Comparison of ENCODE assay signal across 23 mouse cellular contexts in the genomic region with DNA sequence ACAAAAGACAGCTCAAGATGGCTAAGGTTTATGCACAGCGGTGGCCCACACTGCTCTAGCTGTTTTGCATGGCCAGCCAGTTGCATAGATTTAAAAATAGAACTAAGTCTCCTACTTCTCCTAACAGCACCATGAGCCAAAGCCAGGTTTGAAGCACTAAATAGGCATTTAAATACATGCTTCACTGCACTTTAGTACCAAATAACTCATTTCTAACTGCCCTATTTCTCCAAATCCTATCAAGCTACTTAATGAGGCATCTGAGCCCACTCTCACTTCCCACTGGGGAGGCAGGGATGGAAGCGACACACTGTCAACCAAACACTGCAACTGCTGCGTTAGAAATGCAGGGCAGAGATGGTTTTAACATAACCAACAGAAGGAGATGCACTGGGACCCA. TPM values are rescaled to one million over a fixed set of nuclear protein-coding genes. Genes with fewer than 3 reads are reported as not detected.
DNase-seq lines count a peak whose midpoint lies in the region; ATAC-seq and TF ChIP-seq lines count a peak whose summit lies in the region.
"Had no signal": no experiment of that assay in that cellular context is flagged by ENCODE, and none has a peak within 500 bp of the region (broad histone marks: within the 10 kb centered on the region; RNA-seq: fewer than 3 reads in every experiment).

No protein-coding gene starts in this region.

- no peak overlapping the region for H3K9ac ChIP-seq in kidney, postnatal 0 days (ENCODE audit: low read depth, low read length)
- no peak overlapping the region for H3K9ac ChIP-seq in hindbrain, embryonic 16.5 days (ENCODE audit: low read depth, low read length)
- H3K9ac ChIP-seq: embryonic facial prominence, embryonic 12.5 days; heart, embryonic 15.5 days; liver, embryonic 13.5 days had no signal

- H3K4me2 ChIP-seq in kidney, postnatal 0 days (ENCODE audit: low read length): no peak overlapping the region
- H3K4me2 ChIP-seq in hindbrain, embryonic 16.5 days (ENCODE audit: low read length): no peak overlapping the region
- H3K4me2 ChIP-seq: embryonic facial prominence, embryonic 12.5 days; heart, embryonic 15.5 days; liver, embryonic 13.5 days had no signal

- H3K9me3 ChIP-seq in kidney, postnatal 0 days (replicated peaks; ENCODE audit: low read length): no peaks in the 10 kb centered on the region
- H3K9me3 ChIP-seq in hindbrain, embryonic 16.5 days (ENCODE audit: control insufficient read depth, low read length): no peaks in the 10 kb centered on the region
- H3K9me3 ChIP-seq: embryonic facial prominence, embryonic 12.5 days; heart, embryonic 15.5 days; liver, embryonic 13.5 days; megakaryocyte, embryonic 14.5 days had no signal

- 44% methylated on average over 3 of the region's 3 CpGs for WGBS in kidney, postnatal 0 days
- WGBS in hindbrain, embryonic 16.5 days: 38% methylated on average over 3 of the region's 3 CpGs

- H3K36me3 ChIP-seq in kidney, postnatal 0 days (ENCODE audit: insufficient read depth, low read length): no peaks in the 10 kb centered on the region
- H3K36me3 ChIP-seq in hindbrain, embryonic 16.5 days (ENCODE audit: control insufficient read depth, insufficient read depth, low read length): no peaks in the 10 kb centered on the region
- H3K36me3 ChIP-seq: embryonic facial prominence, embryonic 12.5 days; heart, embryonic 15.5 days; liver, embryonic 13.5 days had no signal

- peak; percentile 60 for ATAC-seq in kidney, postnatal 0 days (replicated peaks; ENCODE audit: low FRiP score, low read depth)
- peak; percentile 34; the same call in 1 of the 2 replicates for ATAC-seq in hindbrain, embryonic 16.5 days
- ATAC-seq: lung, postnatal 0 days had no signal

- H3K27ac ChIP-seq in kidney, postnatal 0 days: no peak overlapping the region
- H3K27ac ChIP-seq in hindbrain, embryonic 16.5 days (ENCODE audit: low read depth, low read length): no peak overlapping the region
- H3K27ac ChIP-seq in layer of hippocampus, adult 2 months: no peak overlapping the region
- H3K27ac ChIP-seq: embryonic facial prominence, embryonic 12.5 days; heart, embryonic 15.5 days; liver, embryonic 13.5 days had no signal

- no peaks in the 10 kb centered on the region for H3K27me3 ChIP-seq in kidney, postnatal 0 days (ENCODE audit: insufficient read depth, low read length)
- H3K27me3 ChIP-seq in hindbrain, embryonic 16.5 days (replicated peaks; ENCODE audit: control insufficient read depth, insufficient read depth, low read length): no peaks in the 10 kb centered on the region
- H3K27me3 ChIP-seq: embryonic facial prominence, embryonic 12.5 days; heart, embryonic 15.5 days; liver, embryonic 13.5 days had no signal

- H3K4me3 ChIP-seq in kidney, postnatal 0 days (replicated peaks; ENCODE audit: low read depth, low read length): no peak overlapping the region
- H3K4me3 ChIP-seq in hindbrain, embryonic 16.5 days (ENCODE audit: low read length): no peak overlapping the region
- H3K4me3 ChIP-seq in layer of hippocampus, adult 2 months: no peak overlapping the region
- H3K4me3 ChIP-seq: embryonic facial prominence, embryonic 12.5 days; heart, embryonic 15.5 days; liver, embryonic 13.5 days; megakaryocyte, embryonic 14.5 days; myocyte had no signal

- H3K4me1 ChIP-seq in kidney, postnatal 0 days (replicated peaks; ENCODE audit: insufficient read depth, low read length): no peaks in the 10 kb centered on the region
- no peaks in the 10 kb centered on the region for H3K4me1 ChIP-seq in hindbrain, embryonic 16.5 days (ENCODE audit: control insufficient read depth, insufficient read depth, low read depth, low read length)
- H3K4me1 ChIP-seq: liver, embryonic 13.5 days had no signal

- no peak for TF ChIP-seq CTCF in kidney, postnatal 0 days (IDR thresholded peaks at IDR 0.05; ENCODE audit: low read depth)
- no peak for TF ChIP-seq CTCF in layer of hippocampus, adult 2 months (conservative IDR thresholded peaks at IDR 0.05)

- DNase-seq in heart, adult 11 months: peak; percentile 45
- no peak for DNase-seq in heart, adult 18-20 months
- peak; percentile 77 for DNase-seq in kidney, postnatal 0 days (ENCODE audit: low spot score)
- no peak for DNase-seq in kidney, adult 18-20 months
- peak; percentile 13 for DNase-seq in retina, embryonic 14.5 days (ENCODE audit: low spot score)
- DNase-seq in layer of hippocampus, adult 9-11 months: no peak
- DNase-seq in layer of hippocampus, adult 2 months (ENCODE audit: low spot score in 2 of 2): no peak
- DNase-seq: cerebellum, adult 11-12 months; gastrocnemius, postnatal 36 days; kidney, postnatal 36 days; liver, embryonic 13.5 days; right cerebral cortex, adult 18-20 months; thymus, adult 2 months had no signal

RNA-seq across cellular contexts. Expression of gene Saxo1, which starts 14.1 kb away (rescaled TPM):
- total RNA-seq in heart, adult 18-20 months (2021): not detected
- 0.08 and 0.21 TPM in 2 replicates for polyA plus RNA-seq in kidney, postnatal 0 days (2015; fragmentation: Nextera tagmentation; extraction: Ambion mirVana)
- not detected in 2 replicates for polyA plus RNA-seq in hindbrain, embryonic 16.5 days (2015; fragmentation: Nextera tagmentation; extraction: Ambion mirVana)
- not detected for total RNA-seq in layer of hippocampus, adult 2 months (2021)
- total RNA-seq: common myeloid progenitor, adult 5-6 weeks; gastrocnemius, postnatal 36 days; layer of hippocampus, postnatal 25 days; left cerebral cortex, postnatal 36 days had no signal
- polyA plus RNA-seq: embryonic facial prominence, embryonic 12.5 days; liver, embryonic 13.5 days; myocyte; stomach, embryonic 14.5 days had no signal

RNA-seq across cellular contexts. Expression of gene Rraga, which starts 31.5 kb away (rescaled TPM):
- total RNA-seq in heart, adult 18-20 months (2021): 10 to 100 TPM; 56.6 to 61.6 TPM
- 80.3 and 86.3 TPM in 2 replicates for polyA plus RNA-seq in kidney, postnatal 0 days (2015; fragmentation: Nextera tagmentation; extraction: Ambion mirVana)
- 154 and 160 TPM in 2 replicates for polyA plus RNA-seq in hindbrain, embryonic 16.5 days (2015; fragmentation: Nextera tagmentation; extraction: Ambion mirVana)
- 100 to 1,000 TPM; 129 to 143 TPM for total RNA-seq in layer of hippocampus, adult 2 months (2021)

Comparison
In these comparisons a context has a peak if more than half of its experiments do, and no peak if none do; other contexts are left out.
1. DNase-seq: peak in heart, adult 11 months (single experiment), kidney, postnatal 0 days (single experiment) and retina, embryonic 14.5 days (single experiment); none in heart, adult 18-20 months (0 of 2), kidney, adult 18-20 months (single experiment), layer of hippocampus, adult 9-11 months (single experiment) and layer of hippocampus, adult 2 months (0 of 2).